Mouse (Mus musculus) heart, embryonic 15.5 days (tissue): ENCODE results near the gene Nhs. TPM values are rescaled to one million over a fixed set of nuclear protein-coding genes. Genes with fewer than 3 reads are reported as not detected.

ENCODE experiments used
- ATAC-seq: fragments of 200-750 bp; cut with Nextera tagmentation; replicated peaks from 2 replicates; pipeline ENCODE4 v1.8.0; 2017; ENCODE audit warnings: low read depth, moderate TSS enrichment; ENCODE audit not compliant: insufficient number of reproducible peaks, insufficient read depth, low FRiP score
- H3K27ac ChIP-seq: fragments of 300-500 bp; sonication (generic); 2 replicates; pipeline ENCODE4 v1.5.1; 2015; ENCODE audit warnings: mild to moderate bottlenecking, inconsistent platforms
- H3K27me3 ChIP-seq: fragments of 300-500 bp; sonication (generic); 2 replicates; pipeline ENCODE4 v1.6.1; 2015; ENCODE audit warnings: inconsistent platforms
- H3K36me3 ChIP-seq: fragments of 300-500 bp; sonication (generic); 2 replicates; pipeline ENCODE4 v1.6.1; 2015; ENCODE audit warnings: mild to moderate bottlenecking, inconsistent platforms
- H3K4me1 ChIP-seq: fragments of 300-500 bp; sonication (generic); replicated peaks from 2 replicates; pipeline ENCODE4 v1.6.1; 2015; ENCODE audit warnings: inconsistent platforms
- H3K4me2 ChIP-seq: fragments of 300-500 bp; sonication (generic); 2 replicates; pipeline ENCODE4 v1.6.1; 2015; ENCODE audit warnings: inconsistent platforms, mild to moderate bottlenecking, moderate library complexity
- H3K4me3 ChIP-seq: fragments of 300-500 bp; sonication (generic); 2 replicates; pipeline ENCODE4 v1.5.1; 2015; ENCODE audit warnings: mild to moderate bottlenecking, inconsistent platforms
- H3K9ac ChIP-seq: fragments of 300-500 bp; sonication (generic); 2 replicates; pipeline ENCODE4 v1.6.1; 2015; ENCODE audit warnings: mild to moderate bottlenecking, inconsistent platforms
- H3K9me3 ChIP-seq: fragments of 300-500 bp; sonication (generic); replicated peaks from 2 replicates; pipeline ENCODE4 v1.6.1; 2016; ENCODE audit warnings: inconsistent platforms
- WGBS: fragments of 180-500 bp; shearing (Covaris S2); methylation state at CpG from one replicate; pipeline ENCODE4 v1.1.7; 2015; ENCODE audit warnings: mixed read lengths; 5-methylcytosine and 5-hydroxymethylcytosine counted together
- polyA plus RNA-seq: library from polyadenylated mRNA; unstranded; fragments of >200 nt; fragmentation: Nextera tagmentation; extraction: Ambion mirVana; gene quantifications from 2 replicates; pipeline ENCODE4 v1.2.1, GENCODE M21; 2015

Gene Nhs
- polyA plus RNA-seq, 1 experiment from 2014 or later, result 0.66 TPM

DNA sequence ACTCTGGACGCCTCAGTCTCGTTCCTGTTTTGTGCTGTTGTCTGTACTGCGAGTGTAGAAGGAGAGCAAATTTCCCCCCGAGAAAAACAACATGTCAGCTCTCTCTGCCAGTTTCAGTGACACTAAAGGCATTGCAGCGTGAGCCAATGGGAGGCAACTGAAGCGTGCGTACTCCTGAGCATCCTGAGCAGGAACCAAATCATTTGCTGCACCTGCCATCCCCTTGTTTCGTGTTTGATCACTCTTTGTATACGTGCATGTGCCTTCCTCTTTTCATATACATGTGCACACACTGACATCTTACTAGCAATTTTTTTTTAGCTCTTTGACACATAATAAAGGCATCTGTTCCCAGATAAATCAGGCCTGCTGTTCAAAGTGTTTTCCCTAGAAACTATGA lies 142.1 kb downstream of the Nhs start:
- no peak overlapping the region for H3K9ac ChIP-seq
- ATAC-seq, result no peak
- H3K9me3 ChIP-seq, result no peaks in the 10 kb centered on the region
- H3K4me2 ChIP-seq, result no peak overlapping the region
- no peaks in the 10 kb centered on the region; the same call in 1 of the 2 replicates for H3K27me3 ChIP-seq
- H3K36me3 ChIP-seq, result no peaks in the 10 kb centered on the region
- H3K4me1 ChIP-seq, result no peaks in the 10 kb centered on the region
- no peak overlapping the region for H3K27ac ChIP-seq
- WGBS, result 74% methylated on average over 9 of the region's 9 CpGs
- H3K4me3 ChIP-seq, result no peak overlapping the region

DNA sequence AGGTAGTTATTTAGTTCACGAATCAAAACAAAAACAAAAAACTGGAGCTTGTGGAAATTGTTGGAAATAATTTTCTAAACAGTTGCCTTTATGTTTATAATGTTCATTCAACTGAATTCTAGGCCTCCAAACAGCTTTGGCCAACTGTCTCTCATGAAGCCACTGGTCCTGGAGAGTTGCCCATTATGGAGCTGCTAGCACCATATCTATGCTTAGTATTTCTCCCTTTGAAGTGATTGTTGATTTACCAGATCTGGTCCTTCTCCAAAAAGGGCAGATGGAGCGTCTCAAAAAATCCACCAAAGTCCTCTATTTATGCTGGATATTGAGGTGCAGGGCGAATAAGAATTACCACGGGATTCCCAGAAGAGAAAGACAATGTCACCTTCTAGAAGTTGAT lies 147.0 kb downstream of the Nhs start:
- Histone ChIP-seq H3K27me3 (no peaks in the 10 kb centered on the region; the same call in 1 of the 2 replicates), H3K27ac (no peak overlapping the region), H3K4me1 (no peaks in the 10 kb centered on the region), H3K4me3 (no peak overlapping the region), H3K9me3 (no peaks in the 10 kb centered on the region), H3K9ac (no peak overlapping the region), H3K36me3 (no peaks in the 10 kb centered on the region), H3K4me2 (no peak overlapping the region)
- WGBS, result 71% methylated on average over 4 of the region's 4 CpGs
- ATAC-seq, result no peak

DNA sequence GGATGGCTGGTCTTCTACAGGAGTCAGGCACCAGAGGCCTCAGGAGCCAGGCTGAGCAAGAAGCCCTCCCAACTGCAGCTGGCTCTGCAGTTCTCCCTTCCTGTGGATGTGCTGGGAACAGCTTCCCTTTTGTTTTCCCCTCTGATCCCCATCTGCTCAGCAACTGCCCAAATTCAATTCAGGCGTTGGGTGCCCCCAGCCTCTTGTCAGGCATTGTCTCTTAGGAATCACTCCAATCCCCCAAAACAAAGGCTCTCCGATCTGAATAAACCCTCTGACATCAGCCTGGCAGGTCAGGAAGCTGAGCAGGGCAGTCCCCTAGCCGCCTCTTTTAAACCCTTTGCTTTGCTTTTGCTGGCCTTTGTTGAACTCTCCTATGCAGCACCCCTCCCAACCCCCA lies 149.7 kb downstream of the Nhs start:
- H3K4me2 ChIP-seq, result no peak overlapping the region
- H3K9me3 ChIP-seq, result no peaks in the 10 kb centered on the region
- WGBS, result 52% methylated on average over 3 of the region's 3 CpGs
- no peak overlapping the region for H3K9ac ChIP-seq
- no peaks in the 10 kb centered on the region for H3K36me3 ChIP-seq
- H3K27me3 ChIP-seq, result no peaks in the 10 kb centered on the region; the same call in 1 of the 2 replicates
- no peaks in the 10 kb centered on the region for H3K4me1 ChIP-seq
- H3K4me3 ChIP-seq, result no peak overlapping the region
- no peak overlapping the region for H3K27ac ChIP-seq
- no peak for ATAC-seq

DNA sequence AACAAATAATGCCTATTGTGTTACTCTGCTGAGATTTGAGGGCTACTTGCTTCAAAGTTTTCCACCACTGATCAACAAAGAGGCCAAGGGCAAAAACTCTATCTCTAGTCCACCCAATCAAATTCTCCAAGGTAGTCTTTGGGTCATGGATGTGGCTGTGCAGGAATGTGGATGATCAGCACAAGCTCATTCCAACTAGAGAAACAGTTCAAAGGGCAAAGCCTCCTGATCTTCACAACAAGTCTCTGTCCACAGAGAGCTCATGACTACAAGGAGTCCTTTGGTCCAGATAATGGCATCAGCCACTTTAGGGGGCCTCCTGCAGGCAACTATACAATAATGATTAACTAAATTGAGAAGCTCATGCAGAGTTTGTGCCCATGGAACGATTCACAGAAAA lies 155.7 kb downstream of the Nhs start:
- Histone ChIP-seq H3K9ac (no peak overlapping the region), H3K27me3 (no peaks in the 10 kb centered on the region), H3K36me3 (no peaks in the 10 kb centered on the region), H3K27ac (no peak overlapping the region), H3K4me2 (no peak overlapping the region), H3K9me3 (no peaks in the 10 kb centered on the region), H3K4me1 (no peaks in the 10 kb centered on the region), H3K4me3 (no peak overlapping the region)
- WGBS, result 69% methylated on average over 1 of the region's 1 CpGs
- ATAC-seq, result no peak

DNA sequence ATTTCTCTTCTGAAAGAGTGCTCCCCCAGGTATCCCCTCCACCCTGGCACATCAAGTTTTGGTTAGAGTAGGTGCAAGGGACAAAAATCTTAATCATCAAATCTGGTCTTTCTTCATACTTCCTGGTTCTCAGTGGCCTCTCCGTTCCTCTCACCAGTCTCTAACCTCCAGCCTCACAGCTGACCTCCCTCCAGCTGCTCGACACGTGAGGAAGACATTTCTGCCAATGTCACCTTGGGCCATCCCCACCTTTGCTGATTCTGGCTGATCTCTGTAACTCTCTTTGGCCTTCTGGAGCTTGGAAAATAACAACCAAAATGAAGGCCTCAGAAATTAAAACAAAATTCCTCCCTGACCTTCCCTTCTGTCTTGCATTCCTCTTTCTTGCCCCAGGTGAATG lies 160.7 kb downstream of the Nhs start:
- H3K27ac ChIP-seq, result no peak overlapping the region
- no peak overlapping the region for H3K9ac ChIP-seq
- H3K9me3 ChIP-seq, result no peaks in the 10 kb centered on the region
- no peaks in the 10 kb centered on the region for H3K4me1 ChIP-seq
- H3K27me3 ChIP-seq, result no peaks in the 10 kb centered on the region
- H3K4me2 ChIP-seq, result no peak overlapping the region
- ATAC-seq, result no peak
- no peak overlapping the region for H3K4me3 ChIP-seq
- 63% methylated on average over 3 of the region's 3 CpGs for WGBS
- H3K36me3 ChIP-seq, result no peaks in the 10 kb centered on the region

DNA sequence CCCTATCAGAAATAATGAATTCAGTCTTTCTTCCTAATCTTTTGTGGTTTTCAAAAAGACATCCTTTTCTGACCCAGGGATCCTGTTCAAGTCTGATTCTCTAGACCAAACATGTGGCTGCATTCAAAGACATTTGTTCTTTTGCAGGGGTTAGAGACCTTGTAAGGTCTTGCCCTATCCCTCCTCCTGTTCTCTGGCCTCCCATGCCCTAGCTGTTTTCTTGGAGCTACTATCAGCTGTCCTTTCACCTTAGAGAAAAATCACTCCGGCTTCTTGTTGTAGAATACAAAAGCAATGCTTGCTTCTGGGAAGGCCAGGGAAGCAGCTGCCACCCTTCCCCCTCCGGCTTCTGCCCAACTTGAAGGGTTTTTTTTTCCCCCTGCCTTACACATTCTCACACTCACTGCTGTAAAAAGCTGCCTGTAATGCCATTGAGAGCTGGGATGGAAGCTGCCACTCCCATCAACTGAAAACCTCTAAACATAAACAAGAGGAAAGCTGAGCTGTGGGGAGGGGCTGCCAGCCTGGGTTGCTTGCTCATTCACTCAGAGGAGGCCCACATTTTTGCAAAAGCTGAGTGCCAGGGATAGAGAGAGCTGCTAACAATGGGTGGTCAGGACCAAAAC lies 162.2 kb downstream of the Nhs start:
- Histone ChIP-seq H3K4me2 (no peak overlapping the region), H3K27ac (no peak overlapping the region), H3K4me1 (no peaks in the 10 kb centered on the region), H3K27me3 (no peaks in the 10 kb centered on the region), H3K4me3 (no peak overlapping the region), H3K9ac (no peak overlapping the region), H3K9me3 (no peaks in the 10 kb centered on the region), H3K36me3 (no peaks in the 10 kb centered on the region)
- ATAC-seq, result no peak
- WGBS, result 47% methylated on average over 2 of the region's 2 CpGs

DNA sequence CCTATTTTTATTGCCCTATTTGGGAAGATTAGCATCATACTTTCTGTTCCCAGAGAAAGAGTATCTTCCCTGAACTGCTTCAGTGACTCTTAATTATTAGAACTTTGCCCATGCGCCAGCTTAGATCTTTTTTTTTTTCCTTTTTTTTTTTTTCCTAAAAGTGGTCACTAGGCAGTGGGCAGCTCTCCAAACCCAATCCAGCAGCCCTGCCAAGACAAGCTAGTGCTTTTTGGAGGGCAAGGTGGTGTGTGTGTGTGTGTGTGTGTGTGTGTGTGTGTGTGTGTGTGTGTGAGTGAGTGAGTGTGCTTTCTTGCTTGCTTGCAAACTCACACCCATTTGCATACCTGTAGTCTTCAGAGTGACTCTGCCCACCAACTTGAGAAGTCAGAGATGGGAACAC lies 169.4 kb downstream of the Nhs start:
- Histone ChIP-seq H3K27ac (no peak overlapping the region), H3K9me3 (no peaks in the 10 kb centered on the region), H3K4me1 (no peaks in the 10 kb centered on the region), H3K4me3 (no peak overlapping the region), H3K36me3 (no peaks in the 10 kb centered on the region), H3K27me3 (0 out of 2 replicates have a peak, but pooled peaks cover 7% of the 10 kb centered on the region), H3K4me2 (no peak overlapping the region), H3K9ac (no peak overlapping the region)
- no peak for ATAC-seq
- 84% methylated on average over 1 of the region's 1 CpGs for WGBS

DNA sequence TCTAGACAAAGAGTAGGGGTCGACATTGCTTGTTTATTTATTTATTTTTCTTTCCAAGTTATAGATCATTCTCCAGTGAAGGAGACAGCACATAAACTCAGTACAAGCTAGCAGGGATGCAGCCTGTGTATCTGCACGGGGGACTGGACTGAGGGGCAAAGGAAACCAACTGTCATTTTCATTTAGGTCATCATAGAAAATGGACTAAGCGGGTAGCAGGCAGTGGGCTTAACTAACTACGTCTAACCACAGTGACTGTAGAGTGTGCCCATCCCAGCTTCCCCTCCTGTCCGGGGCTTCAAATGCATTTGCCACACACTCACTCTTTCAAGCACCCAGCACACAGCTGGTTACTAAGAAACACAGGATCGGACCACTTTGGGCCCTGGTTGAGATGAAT lies 174.6 kb downstream of the Nhs start:
- WGBS, result 66% methylated on average over 6 of the region's 6 CpGs
- H3K27ac ChIP-seq, result no peak overlapping the region
- H3K9ac ChIP-seq, result no peak overlapping the region
- H3K4me2 ChIP-seq, result no peak overlapping the region
- H3K4me1 ChIP-seq, result no peaks in the 10 kb centered on the region
- H3K36me3 ChIP-seq, result no peaks in the 10 kb centered on the region
- ATAC-seq, result no peak
- no peaks in the 10 kb centered on the region for H3K9me3 ChIP-seq
- H3K27me3 ChIP-seq, result 0 out of 2 replicates have a peak, but pooled peaks cover 13% of the 10 kb centered on the region
- no peak overlapping the region for H3K4me3 ChIP-seq

DNA sequence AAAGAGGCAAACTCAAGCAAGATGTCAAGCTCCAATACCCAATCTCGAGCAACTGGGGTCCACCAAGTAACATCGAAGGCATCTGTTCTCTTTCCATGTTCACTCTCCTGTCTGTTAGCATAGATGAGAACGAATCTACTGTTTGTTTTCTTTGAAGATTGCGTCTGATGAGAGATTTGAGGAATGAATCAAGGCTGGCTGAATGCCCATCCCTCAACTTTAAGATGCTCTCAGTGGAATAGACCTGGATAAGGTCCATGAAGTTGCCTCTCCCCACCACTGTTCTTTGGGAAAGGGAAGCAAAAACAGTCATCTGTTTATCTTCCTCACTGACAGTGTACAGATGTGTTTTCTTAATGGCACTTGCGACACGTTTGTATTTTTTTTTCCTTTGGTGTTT lies 178.1 kb downstream of the Nhs start:
- Histone ChIP-seq H3K9ac (no peak overlapping the region), H3K4me3 (no peak overlapping the region), H3K9me3 (no peaks in the 10 kb centered on the region), H3K4me1 (no peaks in the 10 kb centered on the region), H3K36me3 (no peaks in the 10 kb centered on the region), H3K27me3 (0 out of 2 replicates have a peak, but pooled peaks cover 13% of the 10 kb centered on the region), H3K4me2 (no peak overlapping the region), H3K27ac (no peak overlapping the region)
- WGBS, result 36% methylated on average over 6 of the region's 6 CpGs
- no peak for ATAC-seq

DNA sequence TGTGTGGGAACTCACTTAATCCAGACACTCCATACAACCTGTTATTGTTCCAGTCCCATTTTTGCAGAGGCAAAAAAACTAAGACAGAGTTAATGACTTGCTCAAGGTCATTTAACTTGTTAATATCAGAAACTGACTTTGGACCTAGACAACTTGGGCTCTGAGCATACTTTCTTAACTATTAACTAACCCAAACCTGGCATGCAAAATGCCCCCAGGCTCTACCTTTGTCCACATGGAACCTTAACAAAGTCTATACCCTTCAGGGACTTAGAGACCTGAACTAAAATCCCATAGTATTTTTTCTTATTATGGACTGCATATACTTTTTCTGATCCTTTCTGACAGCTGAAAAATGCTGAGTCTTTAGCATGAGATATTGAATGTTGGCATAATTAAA lies 179.6 kb downstream of the Nhs start:
- Histone ChIP-seq H3K27me3 (0 out of 2 replicates have a peak, but pooled peaks cover 8% of the 10 kb centered on the region), H3K4me3 (no peak overlapping the region), H3K36me3 (no peaks in the 10 kb centered on the region), H3K27ac (no peak overlapping the region), H3K9ac (no peak overlapping the region), H3K4me1 (no peaks in the 10 kb centered on the region), H3K4me2 (no peak overlapping the region), H3K9me3 (no peaks in the 10 kb centered on the region)
- ATAC-seq, result no peak

DNA sequence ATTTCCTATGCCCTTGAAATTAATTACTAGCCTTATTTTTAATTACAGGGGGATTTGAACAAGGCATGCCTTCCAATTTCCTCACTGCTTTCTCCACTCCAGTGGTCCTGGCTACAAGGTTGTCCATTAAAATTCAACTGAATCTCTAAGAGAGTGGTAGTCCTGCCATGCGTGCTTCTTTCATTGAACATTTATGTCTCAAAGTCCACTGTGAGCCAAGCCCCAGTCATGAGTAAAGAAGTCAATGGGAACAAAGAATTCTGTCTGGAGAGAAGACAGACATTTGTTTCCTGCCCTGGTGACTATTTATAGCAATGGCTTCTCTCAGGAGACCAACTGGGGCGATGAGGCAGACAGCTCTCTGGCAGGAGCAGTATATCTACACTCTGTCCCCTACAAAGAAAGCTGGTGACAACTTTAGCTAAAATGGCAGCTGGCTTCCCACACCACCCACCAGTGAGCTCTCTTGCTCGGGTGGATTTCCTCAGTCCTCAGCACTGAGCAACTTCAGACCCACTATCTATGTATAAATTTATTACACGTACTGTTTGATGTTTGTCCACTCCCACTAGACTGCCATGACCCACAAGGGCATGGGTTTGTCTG lies 182.2 kb downstream of the Nhs start:
- 48% methylated on average over 4 of the region's 4 CpGs for WGBS
- H3K27me3 ChIP-seq, result 0 out of 2 replicates have a peak, but pooled peaks cover 6% of the 10 kb centered on the region
- no peaks in the 10 kb centered on the region for H3K9me3 ChIP-seq
- H3K4me1 ChIP-seq, result peaks cover 3% of the 10 kb centered on the region; the same call in 1 of the 2 replicates
- ATAC-seq, result no peak
- H3K27ac ChIP-seq, result no peak overlapping the region
- H3K4me3 ChIP-seq, result no peak overlapping the region
- no peak overlapping the region for H3K9ac ChIP-seq
- H3K4me2 ChIP-seq, result no peak overlapping the region
- H3K36me3 ChIP-seq, result no peaks in the 10 kb centered on the region

DNA sequence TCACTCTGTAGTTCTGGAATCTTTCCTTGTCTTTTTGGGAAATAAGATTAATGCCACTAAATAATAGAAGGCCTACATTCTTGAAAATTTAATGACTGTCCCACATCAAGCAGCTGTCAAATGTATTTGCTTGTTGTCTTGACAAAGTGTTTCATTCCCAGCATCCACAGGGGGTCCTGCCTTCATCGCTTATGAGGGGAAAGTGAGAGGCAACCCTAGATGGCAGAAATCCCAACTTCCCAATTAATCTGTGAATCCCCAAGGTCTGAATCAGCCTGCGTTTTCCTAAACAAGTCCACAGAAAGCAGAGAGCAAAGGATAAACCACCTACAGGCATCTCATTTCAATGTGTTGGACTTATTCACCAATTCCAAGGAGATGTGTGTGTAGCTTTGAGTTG lies 183.2 kb downstream of the Nhs start:
- no peaks in the 10 kb centered on the region for H3K36me3 ChIP-seq
- WGBS, result 73% methylated on average over 2 of the region's 2 CpGs
- H3K4me2 ChIP-seq, result no peak overlapping the region
- no peaks in the 10 kb centered on the region for H3K9me3 ChIP-seq
- H3K27ac ChIP-seq, result no peak overlapping the region
- ATAC-seq, result no peak
- H3K27me3 ChIP-seq, result 0 out of 2 replicates have a peak, but pooled peaks cover 4% of the 10 kb centered on the region
- peaks cover 3% of the 10 kb centered on the region; the same call in 1 of the 2 replicates for H3K4me1 ChIP-seq
- no peak overlapping the region for H3K4me3 ChIP-seq
- H3K9ac ChIP-seq, result no peak overlapping the region
